Mouse (Mus musculus) megakaryocyte, embryonic 14.5 days (primary cell): ENCODE measurements around the gene Tmem140. TPM values are rescaled to one million over a fixed set of nuclear protein-coding genes. Genes with fewer than 3 reads are reported as not detected.

ENCODE experiments used
- H3K27me3 ChIP-seq: replicated peaks from 2 replicates; pipeline ENCODE3; 2012; ENCODE audit warnings: inconsistent platforms
- H3K36me3 ChIP-seq: replicated peaks from 2 replicates; pipeline ENCODE3; 2012; ENCODE audit warnings: low read length, inconsistent platforms, mixed read lengths
- H3K4me1 ChIP-seq: 2 replicates; pipeline ENCODE4 v1.6.1; 2012; ENCODE audit warnings: inconsistent platforms
- H3K4me3 ChIP-seq: replicated peaks from 2 replicates; pipeline ENCODE3; 2012; ENCODE audit warnings: moderate library complexity, mild to moderate bottlenecking, inconsistent platforms
- H3K9me3 ChIP-seq: 2 replicates; pipeline ENCODE4 v1.6.1; 2012; ENCODE audit warnings: inconsistent platforms
- FLI1 ChIP-seq: IDR thresholded peaks from 2 replicates; pipeline ENCODE4 v1.6.1; 2012; ENCODE audit warnings: low read length, inconsistent platforms, mixed read lengths
- GATA1 ChIP-seq: IDR thresholded peaks from 3 replicates; pipeline ENCODE4 v1.6.1; 2012; ENCODE audit warnings: mixed read lengths, low read length, inconsistent platforms, borderline replicate concordance
- polyA plus RNA-seq: library from polyadenylated mRNA; stranded (reverse); fragments of >175 nt; gene quantifications from 2 replicates; pipeline ENCODE4 v1.2.3, GENCODE M21; 2012; ENCODE audit warnings: low replicate concordance; ENCODE audit not compliant: insufficient read depth

The Tmem140 gene
- polyA plus RNA-seq, 1 experiment = 11.5 TPM

- no peak for TF ChIP-seq GATA1
- no peak for TF ChIP-seq FLI1
- peaks cover 6% of the 10 kb centered on the region for H3K27me3 ChIP-seq
- peaks cover 22% of the 10 kb centered on the region for H3K4me1 ChIP-seq
- H3K36me3 ChIP-seq = no peaks in the 10 kb centered on the region
- no peak within 1 kb of the TSS for H3K4me3 ChIP-seq
- no peaks in the 10 kb centered on the region for H3K9me3 ChIP-seq
Observed at GRCm38 (mm10) chr6:34919956-34920355, 57.0 kb downstream of the Tmem140 start, which contains the start of gene Stra8. Stra8 (plus strand) TSS chr6:34920163.

GRCm38 (mm10) chr6:34920631-34921030 is 57.7 kb downstream of the Tmem140 start:
- Histone ChIP-seq H3K9me3 (no peaks in the 10 kb centered on the region), H3K4me1 (peaks cover 28% of the 10 kb centered on the region), H3K27me3 (peaks cover 6% of the 10 kb centered on the region), H3K36me3 (no peaks in the 10 kb centered on the region), H3K4me3 (no peak overlapping the region)
- TF ChIP-seq GATA1 (no peak), FLI1 (no peak)

- Histone ChIP-seq H3K4me1 (peaks cover 33% of the 10 kb centered on the region), H3K9me3 (no peaks in the 10 kb centered on the region), H3K27me3 (peaks cover 6% of the 10 kb centered on the region), H3K36me3 (no peaks in the 10 kb centered on the region), H3K4me3 (no peak overlapping the region)
- no peak for TF ChIP-seq GATA1
- TF ChIP-seq FLI1 = no peak
Observed at GRCm38 (mm10) chr6:34921941-34922340, 59.0 kb downstream of the Tmem140 start.

Other genes starting within 250 kb of the Tmem140 start
- gene Agbl3, start 82.7 kb upstream of the Tmem140 start, polyA plus RNA-seq = 1.2 and 2.9 TPM in 2 replicates
- 14.0 and 14.5 TPM in 2 replicates for gene Cyren, start 14.9 kb downstream of the Tmem140 start, polyA plus RNA-seq
- 13.0 and 28.5 TPM in 2 replicates for gene Wdr91, start 47.7 kb downstream of the Tmem140 start, polyA plus RNA-seq
- not detected in 2 replicates for gene Stra8, start 57.0 kb downstream of the Tmem140 start, polyA plus RNA-seq
- gene Slc23a4, start 125.3 kb downstream of the Tmem140 start, polyA plus RNA-seq = 0.40 TPM in 1 of 2 replicates, not detected in the other